Mouse (Mus musculus): ENCODE data around the gene Dstyk.

DNA sequence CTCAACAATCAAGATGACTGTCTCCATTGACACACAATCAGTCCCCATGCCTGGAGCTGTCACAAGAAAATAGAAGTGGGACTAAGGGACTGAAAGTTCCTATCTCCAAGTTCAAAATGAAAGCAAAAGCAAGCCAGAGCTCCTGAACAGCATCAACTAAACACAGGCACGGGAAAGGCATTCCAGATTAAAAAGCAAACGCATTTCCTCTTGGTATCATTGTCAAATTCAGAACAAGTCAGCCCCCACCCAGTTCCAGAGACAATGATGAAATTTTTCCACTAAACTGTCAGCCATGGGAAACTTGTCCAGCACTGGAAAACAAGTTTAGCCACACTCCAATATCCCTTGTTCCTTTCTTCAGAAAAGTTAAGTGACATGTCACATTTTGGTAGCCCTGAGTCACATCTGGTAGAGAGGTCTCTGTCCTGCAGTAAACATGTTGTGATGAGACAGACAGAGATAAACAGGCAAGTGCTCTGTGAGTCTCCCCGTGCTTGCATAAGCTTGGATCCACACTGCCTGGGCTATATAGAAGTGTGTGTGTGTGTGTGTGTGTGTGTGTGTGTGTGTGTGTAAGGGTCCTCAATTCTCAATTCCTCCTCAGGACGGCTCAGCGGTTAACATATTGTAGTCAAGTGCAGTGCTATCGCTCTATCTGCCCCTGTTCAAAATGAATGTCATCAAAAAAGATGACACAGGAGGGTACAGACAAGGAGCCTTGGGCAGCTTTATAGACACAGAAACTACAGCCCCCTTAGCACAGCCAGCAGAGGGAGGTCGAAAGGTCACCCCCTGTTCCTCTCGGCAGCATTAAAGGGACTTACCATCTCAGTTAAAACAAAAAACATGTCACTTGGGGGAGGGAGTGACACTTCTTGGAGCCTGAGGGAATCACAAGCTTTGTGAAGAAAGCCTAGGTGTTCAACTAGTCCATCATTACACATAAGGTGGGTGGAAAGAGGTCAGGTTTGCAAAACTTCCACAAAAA, 28.2 kb upstream of the Dstyk start:
- TF ChIP-seq TBP (conservative IDR thresholded peaks at IDR 0.05; ENCODE audit: low read depth, low read length), result no peak
- no peak for TF ChIP-seq CTCF (conservative IDR thresholded peaks at IDR 0.05 in 1 of 2, IDR thresholded peaks at IDR 0.05 in 1 of 2; ENCODE audit: low read depth in 2 of 2, low read length in 2 of 2)
- no peak for TF ChIP-seq POLR2AphosphoS2 (IDR thresholded peaks at IDR 0.05; ENCODE audit: low read depth, low read length)
- no peak for TF ChIP-seq CHD1 (IDR thresholded peaks at IDR 0.05; ENCODE audit: low read depth, low read length)
- TF ChIP-seq POLR2A (IDR thresholded peaks at IDR 0.05; ENCODE audit: low read depth, low read length), result no peak
- TF ChIP-seq ZC3H11A (IDR thresholded peaks at IDR 0.05; ENCODE audit: low read depth, low read length), result no peak
- TF ChIP-seq JUND (conservative IDR thresholded peaks at IDR 0.05; ENCODE audit: low read depth, low read length), result no peak

Data from CH12.LX (cell line).